Comparison of ENCODE assay signal across 23 mouse cellular contexts in the genomic region with DNA sequence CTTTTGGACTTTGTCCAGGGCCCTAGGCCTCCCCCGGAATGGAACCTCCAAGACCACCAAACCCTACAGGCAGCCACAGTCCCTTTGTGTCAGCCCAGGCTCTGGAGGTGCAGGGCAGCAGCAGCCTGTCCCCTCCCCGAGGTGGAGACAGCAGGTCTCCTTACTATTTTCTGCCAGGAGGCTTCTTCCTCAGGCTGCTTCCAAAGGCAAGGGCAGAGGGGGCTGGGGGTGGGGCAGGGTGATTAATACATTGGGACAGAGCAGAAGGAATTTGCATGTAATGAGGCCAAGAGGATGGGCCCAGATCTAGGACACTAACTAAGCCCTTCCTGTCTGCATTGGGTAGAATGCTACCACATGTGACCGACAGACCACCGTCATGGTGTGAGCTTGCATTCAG. TPM values are rescaled to one million over a fixed set of nuclear protein-coding genes. Genes with fewer than 3 reads are reported as not detected.
DNase-seq lines count a peak whose midpoint lies in the region; ATAC-seq lines count a peak whose summit lies in the region.
"Had no signal": no experiment of that assay in that cellular context is flagged by ENCODE, and none has a peak within 500 bp of the region (broad histone marks: within the 10 kb centered on the region; RNA-seq: fewer than 3 reads in every experiment).

No protein-coding gene starts in this region.

- no peak for DNase-seq in forebrain, embryonic 10.5 days (ENCODE audit: extremely low spot score, low spot score)
- DNase-seq in Muller cell, postnatal 12 days (ENCODE audit: inconsistent ontology term), result peak; percentile 74
- peak; percentile 76 for DNase-seq in retina, embryonic 14.5 days (ENCODE audit: low spot score)
- DNase-seq in right cerebral cortex, adult 2 months (ENCODE audit: low spot score in 2 of 2), result no peak
- no peak for DNase-seq in hindbrain, embryonic 11.5 days (ENCODE audit: low spot score)
- DNase-seq: adrenal gland, adult 8-10 months; adrenal gland, postnatal 25 days; cerebellum, adult 11-12 months; cerebellum, adult 9-10 months; gastrocnemius, postnatal 25 days; heart, adult 18-20 months; heart, postnatal 10 days; heart, postnatal 36 days had no signal

- no peak overlapping the region for H3K9ac ChIP-seq in forebrain, embryonic 15.5 days (replicated peaks)
- no peak overlapping the region for H3K9ac ChIP-seq in hindbrain, embryonic 11.5 days (ENCODE audit: low read depth, low read length)
- H3K9ac ChIP-seq: heart, embryonic 12.5 days; heart, embryonic 15.5 days; hindbrain, embryonic 14.5 days had no signal

- no peak overlapping the region for H3K4me2 ChIP-seq in forebrain, embryonic 15.5 days (replicated peaks)
- H3K4me2 ChIP-seq in hindbrain, embryonic 11.5 days (replicated peaks; ENCODE audit: low read depth, low read length), result no peak overlapping the region
- H3K4me2 ChIP-seq: heart, embryonic 12.5 days; heart, embryonic 15.5 days; hindbrain, embryonic 14.5 days had no signal

- no peaks in the 10 kb centered on the region for H3K9me3 ChIP-seq in forebrain, embryonic 10.5 days
- H3K9me3 ChIP-seq in forebrain, embryonic 15.5 days, result no peaks in the 10 kb centered on the region
- no peaks in the 10 kb centered on the region for H3K9me3 ChIP-seq in hindbrain, embryonic 11.5 days (ENCODE audit: control insufficient read depth, low read length)
- H3K9me3 ChIP-seq: heart, embryonic 12.5 days; heart, embryonic 15.5 days; hindbrain, embryonic 10.5 days had no signal

- peaks cover 23% of the 10 kb centered on the region for H3K36me3 ChIP-seq in forebrain, embryonic 10.5 days (replicated peaks)
- peaks cover 63% of the 10 kb centered on the region for H3K36me3 ChIP-seq in forebrain, embryonic 15.5 days
- H3K36me3 ChIP-seq in hindbrain, embryonic 11.5 days (ENCODE audit: control insufficient read depth, insufficient read depth, low read length), result no peaks in the 10 kb centered on the region
- H3K36me3 ChIP-seq: heart, embryonic 12.5 days; heart, embryonic 15.5 days had no signal

- H3K4me1 ChIP-seq in forebrain, embryonic 10.5 days, result peaks cover 10% of the 10 kb centered on the region
- peaks cover 10% of the 10 kb centered on the region; the same call in 1 of the 2 replicates for H3K4me1 ChIP-seq in forebrain, embryonic 15.5 days
- H3K4me1 ChIP-seq in hindbrain, embryonic 11.5 days (replicated peaks; ENCODE audit: control insufficient read depth, insufficient read depth, low read length), result no peaks in the 10 kb centered on the region

- H3K27ac ChIP-seq in forebrain, embryonic 10.5 days, result peak overlapping the region; percentile 51; the same call in 1 of the 2 replicates
- H3K27ac ChIP-seq in forebrain, embryonic 15.5 days (replicated peaks), result no peak overlapping the region
- no peak overlapping the region for H3K27ac ChIP-seq in hindbrain, embryonic 11.5 days (ENCODE audit: low read depth, low read length)
- H3K27ac ChIP-seq: heart, embryonic 15.5 days; hindbrain, embryonic 10.5 days; hindbrain, embryonic 14.5 days; hindbrain, postnatal 0 days had no signal

- H3K27me3 ChIP-seq in forebrain, embryonic 10.5 days (ENCODE audit: poor library complexity, severe bottlenecking), result no peaks in the 10 kb centered on the region
- H3K27me3 ChIP-seq in forebrain, embryonic 15.5 days, result no peaks in the 10 kb centered on the region
- no peaks in the 10 kb centered on the region for H3K27me3 ChIP-seq in hindbrain, embryonic 11.5 days (ENCODE audit: control insufficient read depth, insufficient read depth, low read length)
- H3K27me3 ChIP-seq: heart, embryonic 12.5 days; heart, embryonic 15.5 days had no signal

- WGBS in forebrain, embryonic 10.5 days, result 74% methylated on average over 4 of the region's 4 CpGs
- WGBS in forebrain, embryonic 15.5 days, result 60% methylated on average over 4 of the region's 4 CpGs
- 68% methylated on average over 4 of the region's 4 CpGs for WGBS in hindbrain, embryonic 11.5 days

- no peak for ATAC-seq in forebrain, embryonic 15.5 days (replicated peaks)
- ATAC-seq in hindbrain, embryonic 11.5 days (ENCODE audit: low FRiP score), result no peak
- ATAC-seq: activated CD4-positive, CD25-positive, alpha-beta regulatory T cell, adult 4 months; CD4-positive, CD25-positive, alpha-beta regulatory T cell, adult 4 months; forebrain, embryonic 14.5 days; hindbrain, postnatal 0 days; inflammation-experienced regulatory T-cells, adult 6 months had no signal

- no peak overlapping the region for H3K4me3 ChIP-seq in forebrain, embryonic 10.5 days
- no peak overlapping the region for H3K4me3 ChIP-seq in forebrain, embryonic 15.5 days
- no peak overlapping the region for H3K4me3 ChIP-seq in hindbrain, embryonic 11.5 days (ENCODE audit: low read depth, low read length)
- H3K4me3 ChIP-seq: heart, embryonic 12.5 days; heart, embryonic 15.5 days; hindbrain, embryonic 10.5 days had no signal

RNA-seq across cellular contexts. Expression of a gene that starts 59.4 kb away (rescaled TPM):
- 78.5 and 81.3 TPM in 2 replicates for polyA plus RNA-seq in forebrain, embryonic 10.5 days (2016; fragmentation: Nextera tagmentation; extraction: Ambion mirVana)
- 40.3 and 41.5 TPM in 2 replicates for polyA plus RNA-seq in forebrain, embryonic 15.5 days (2015; fragmentation: Nextera tagmentation; extraction: Ambion mirVana)
- 33.4 and 34.0 TPM in 2 replicates for polyA plus RNA-seq in hindbrain, embryonic 11.5 days (2014; fragmentation: Nextera tagmentation; extraction: Ambion mirVana)

RNA-seq across cellular contexts. Expression of a gene that starts 59.5 kb away (rescaled TPM):
- polyA plus RNA-seq in forebrain, embryonic 10.5 days (2016; fragmentation: Nextera tagmentation; extraction: Ambion mirVana), result 214 and 224 TPM in 2 replicates
- polyA plus RNA-seq in forebrain, embryonic 15.5 days (2015; fragmentation: Nextera tagmentation; extraction: Ambion mirVana), result 334 and 349 TPM in 2 replicates
- polyA plus RNA-seq in hindbrain, embryonic 11.5 days (2014; fragmentation: Nextera tagmentation; extraction: Ambion mirVana), result 253 TPM in 2 replicates

Comparison
In these comparisons a context has a peak if more than half of its experiments do, and no peak if none do; other contexts are left out.
1. DNase-seq: peak in Muller cell, postnatal 12 days (single experiment) and retina, embryonic 14.5 days (single experiment); none in forebrain, embryonic 10.5 days (single experiment), right cerebral cortex, adult 2 months (0 of 2) and hindbrain, embryonic 11.5 days (single experiment).